Mouse (Mus musculus) frontal cortex, postnatal 25 days (tissue): Measurements from ENCODE around the gene Prss56.

Experiments used
- DNase-seq, 2 experiments: peaks; one replicate each; pipeline ENCODE4 v3.0.0; 2022; ENCODE audit warnings: low spot score in 2 of 2

The Prss56 gene

GRCm38 (mm10) chr1:87232197-87232596 lies 49.1 kb downstream of the Prss56 start:
- no peak for DNase-seq
